Mouse (Mus musculus) embryonic facial prominence, embryonic 11.5 days (tissue): ENCODE data around the gene Mfap1a. TPM values are rescaled to one million over a fixed set of nuclear protein-coding genes. Genes with fewer than 3 reads are reported as not detected.
A peak's percentile ranks its signal among the peaks of the same experiment; 100 is the strongest.
"Not testable (repeated sequence)": the region's sequence is repeated elsewhere in the genome, so short reads cannot be mapped to it uniquely, and the experiment has no call there.

Experiments used
- ATAC-seq: fragments of 200-750 bp; cut with Nextera tagmentation; replicated peaks from 2 replicates; pipeline ENCODE4 v1.8.0; 2017; ENCODE audit warnings: low read depth; ENCODE audit not compliant: insufficient number of reproducible peaks, low FRiP score, low TSS enrichment
- DNase-seq: peaks from one replicate; pipeline ENCODE4 v3.0.0-alpha.2; 2015; ENCODE audit warnings: low spot score
- H3K27ac ChIP-seq: fragments of 300-500 bp; sonication (generic); replicated peaks from 2 replicates; pipeline ENCODE4 v1.5.1; 2014; ENCODE audit warnings: mild to moderate bottlenecking, low read depth, low read length, control low read depth
- H3K27me3 ChIP-seq: fragments of 300-500 bp; sonication (generic); 2 replicates; pipeline ENCODE4 v1.6.1; 2014; ENCODE audit warnings: mild to moderate bottlenecking, low read length, moderate library complexity, mixed read lengths; ENCODE audit not compliant: control insufficient read depth, insufficient read depth
- H3K36me3 ChIP-seq: fragments of 300-500 bp; sonication (generic); replicated peaks from 2 replicates; pipeline ENCODE4 v1.6.1; 2014; ENCODE audit warnings: low read depth, mild to moderate bottlenecking, low read length, moderate library complexity, mixed read lengths; ENCODE audit not compliant: control insufficient read depth, insufficient read depth
- H3K4me1 ChIP-seq: fragments of 300-500 bp; sonication (generic); 2 replicates; pipeline ENCODE4 v1.6.1; 2014; ENCODE audit warnings: low read length, mixed read lengths; ENCODE audit not compliant: control insufficient read depth, insufficient read depth
- H3K4me2 ChIP-seq: fragments of 300-500 bp; sonication (generic); 2 replicates; pipeline ENCODE4 v1.6.1; 2014; ENCODE audit warnings: low read depth, mild to moderate bottlenecking, control low read depth, low read length, moderate library complexity
- H3K4me3 ChIP-seq: fragments of 300-500 bp; sonication (generic); 2 replicates; pipeline ENCODE4 v1.5.1; 2014; ENCODE audit warnings: low read depth, low read length, control low read depth
- H3K9ac ChIP-seq: fragments of 300-500 bp; sonication (generic); replicated peaks from 2 replicates; pipeline ENCODE4 v1.6.1; 2014; ENCODE audit warnings: mild to moderate bottlenecking, control low read depth, low read length
- H3K9me3 ChIP-seq: fragments of 300-500 bp; sonication (generic); replicated peaks from 2 replicates; pipeline ENCODE4 v1.6.1; 2016; ENCODE audit warnings: mild to moderate bottlenecking, low read length, inconsistent platforms, mixed read lengths; ENCODE audit not compliant: control insufficient read depth
- WGBS: fragments of 180-500 bp; shearing (Covaris S2); extraction: QIAGEN DNeasy Blood & Tissue Kit; methylation state at CpG from one replicate; pipeline ENCODE4 v1.1.7; 2014; 5-methylcytosine and 5-hydroxymethylcytosine counted together
- polyA plus RNA-seq: library from polyadenylated mRNA; unstranded; fragments of >200 nt; fragmentation: Nextera tagmentation; extraction: Ambion mirVana; gene quantifications from 2 replicates; pipeline ENCODE4 v1.2.1, GENCODE M21; 2014

The Mfap1a gene
- polyA plus RNA-seq, 1 experiment from 2014 or later: 27.8 TPM

- not testable (repeated sequence) for H3K27me3 ChIP-seq, H3K9ac ChIP-seq, ATAC-seq, DNase-seq, H3K36me3 ChIP-seq, H3K4me3 ChIP-seq, H3K4me2 ChIP-seq, H3K9me3 ChIP-seq, H3K4me1 ChIP-seq, H3K27ac ChIP-seq
- WGBS: 98% methylated on average over 3 of the region's 3 CpGs
These were observed 33.7 kb downstream of the Mfap1a start for GRCm38 (mm10) chr2:121472783-121473182.

- WGBS: 74% methylated on average over 2 of the region's 6 CpGs
- not testable (repeated sequence) for H3K9ac ChIP-seq, H3K27ac ChIP-seq
These were observed 37.5 kb downstream of the Mfap1a start for GRCm38 (mm10) chr2:121468982-121469381.

GRCm38 (mm10) chr2:121460071-121460470 lies 46.4 kb downstream of the Mfap1a start:
- 73% methylated on average over 2 of the region's 2 CpGs for WGBS
- Histone ChIP-seq H3K9me3 (no peaks in the 10 kb centered on the region), H3K4me2 (no peak overlapping the region), H3K36me3 (no peaks in the 10 kb centered on the region), H3K9ac (no peak overlapping the region), H3K4me3 (no peak overlapping the region), H3K4me1 (no peaks in the 10 kb centered on the region), H3K27ac (no peak overlapping the region), H3K27me3 (no peaks in the 10 kb centered on the region)
- ATAC-seq (no peak), DNase-seq (no peak)

More at GRCm38 (mm10) chr2:121468982-121469381, 37.5 kb downstream of the Mfap1a start:
- not testable (repeated sequence) for H3K36me3 ChIP-seq, H3K27me3 ChIP-seq, H3K4me3 ChIP-seq, H3K4me1 ChIP-seq, H3K4me2 ChIP-seq, H3K9me3 ChIP-seq, ATAC-seq, DNase-seq

GRCm38 (mm10) chr2:121456692-121457642 lies 49.5 kb downstream of the Mfap1a start, which contains the start of gene Serinc4:
Gene Serinc4, minus strand, starts transcription at chr2:121456781.
- H3K4me2 ChIP-seq: peak within 1 kb of the TSS; percentile 61
- peak; percentile 85 for ATAC-seq
- 5% methylated on average over 41 of the region's 41 CpGs for WGBS
- DNase-seq: peak; percentile 92
- H3K4me3 ChIP-seq: peak within 1 kb of the TSS; percentile 78
- H3K9ac ChIP-seq: peak within 1 kb of the TSS; percentile 77
- H3K36me3 ChIP-seq: no peaks in the 10 kb centered on the region; the same call in 1 of the 2 replicates
- H3K9me3 ChIP-seq: no peaks in the 10 kb centered on the region
- H3K27ac ChIP-seq: peak within 1 kb of the TSS; percentile 22; the same call in 1 of the 2 replicates
- H3K4me1 ChIP-seq: no peaks in the 10 kb centered on the region
- H3K27me3 ChIP-seq: no peaks in the 10 kb centered on the region

GRCm38 (mm10) chr2:121455534-121455933 lies 50.9 kb downstream of the Mfap1a start:
- H3K27me3 ChIP-seq: no peaks in the 10 kb centered on the region
- ATAC-seq (no peak), DNase-seq (no peak)
- no peak overlapping the region for H3K27ac ChIP-seq
- no peak overlapping the region for H3K4me2 ChIP-seq
- H3K36me3 ChIP-seq: no peaks in the 10 kb centered on the region; the same call in 1 of the 2 replicates
- no peaks in the 10 kb centered on the region for H3K4me1 ChIP-seq
- H3K9ac ChIP-seq: no peak overlapping the region
- H3K4me3 ChIP-seq: no peak overlapping the region
- no peaks in the 10 kb centered on the region for H3K9me3 ChIP-seq
- WGBS: 78% methylated on average over 5 of the region's 5 CpGs

- no peak for ATAC-seq
- Histone ChIP-seq H3K9me3 (no peaks in the 10 kb centered on the region), H3K9ac (no peak overlapping the region), H3K27me3 (no peaks in the 10 kb centered on the region), H3K36me3 (no peaks in the 10 kb centered on the region; the same call in 1 of the 2 replicates), H3K27ac (no peak overlapping the region), H3K4me1 (no peaks in the 10 kb centered on the region), H3K4me3 (no peak overlapping the region), H3K4me2 (no peak overlapping the region)
- WGBS: 90% methylated on average over 6 of the region's 6 CpGs
- no peak for DNase-seq
These were observed 52.5 kb downstream of the Mfap1a start for GRCm38 (mm10) chr2:121453917-121454316.

- Histone ChIP-seq H3K4me3 (no peak within 1 kb of the TSS), H3K27ac (no peak within 1 kb of the TSS), H3K9me3 (no peaks in the 10 kb centered on the region), H3K4me2 (no peak within 1 kb of the TSS), H3K36me3 (no peaks in the 10 kb centered on the region; the same call in 1 of the 2 replicates), H3K27me3 (no peaks in the 10 kb centered on the region), H3K4me1 (no peaks in the 10 kb centered on the region), H3K9ac (no peak within 1 kb of the TSS)
- WGBS: 78% methylated on average over 4 of the region's 4 CpGs
- no peak for DNase-seq
- ATAC-seq: no peak
These were observed 53.5 kb downstream of the Mfap1a start, which contains the start of gene Hypk for GRCm38 (mm10) chr2:121452990-121453389. Gene Hypk, plus strand, starts transcription at chr2:121453290.

- no peaks in the 10 kb centered on the region for H3K9me3 ChIP-seq
- ATAC-seq (no peak), DNase-seq (no peak)
- no peak overlapping the region for H3K9ac ChIP-seq
- H3K4me1 ChIP-seq: no peaks in the 10 kb centered on the region
- H3K36me3 ChIP-seq: no peaks in the 10 kb centered on the region; the same call in 1 of the 2 replicates
- no peaks in the 10 kb centered on the region for H3K27me3 ChIP-seq
- H3K4me3 ChIP-seq: no peak overlapping the region
- 90% methylated on average over 4 of the region's 4 CpGs for WGBS
- H3K4me2 ChIP-seq: no peak overlapping the region
- H3K27ac ChIP-seq: no peak overlapping the region
These were observed 54.1 kb downstream of the Mfap1a start for GRCm38 (mm10) chr2:121452361-121452760.
